Mouse (Mus musculus) duodenum, adult 2 months (tissue): Measurements from ENCODE around the gene Crk. TPM values are rescaled to one million over a fixed set of nuclear protein-coding genes. Genes with fewer than 3 reads are reported as not detected.

Experiments
- polyA plus RNA-seq: library from polyadenylated mRNA; depleted of rRNA; stranded (reverse); fragments of >200 nt; gene quantifications from 2 replicates; pipeline ENCODE4 v1.2.3, GENCODE M21; 2012; ENCODE audit warnings: low replicate concordance; rRNA removed

Crk gene
- 96.3 and 124 TPM in 2 replicates for polyA plus RNA-seq

GRCm38 (mm10) chr11:75678747-75679438, at the start of gene Crk:
Gene Crk, plus strand, starts transcription at chr11:75679259.

DNA sequence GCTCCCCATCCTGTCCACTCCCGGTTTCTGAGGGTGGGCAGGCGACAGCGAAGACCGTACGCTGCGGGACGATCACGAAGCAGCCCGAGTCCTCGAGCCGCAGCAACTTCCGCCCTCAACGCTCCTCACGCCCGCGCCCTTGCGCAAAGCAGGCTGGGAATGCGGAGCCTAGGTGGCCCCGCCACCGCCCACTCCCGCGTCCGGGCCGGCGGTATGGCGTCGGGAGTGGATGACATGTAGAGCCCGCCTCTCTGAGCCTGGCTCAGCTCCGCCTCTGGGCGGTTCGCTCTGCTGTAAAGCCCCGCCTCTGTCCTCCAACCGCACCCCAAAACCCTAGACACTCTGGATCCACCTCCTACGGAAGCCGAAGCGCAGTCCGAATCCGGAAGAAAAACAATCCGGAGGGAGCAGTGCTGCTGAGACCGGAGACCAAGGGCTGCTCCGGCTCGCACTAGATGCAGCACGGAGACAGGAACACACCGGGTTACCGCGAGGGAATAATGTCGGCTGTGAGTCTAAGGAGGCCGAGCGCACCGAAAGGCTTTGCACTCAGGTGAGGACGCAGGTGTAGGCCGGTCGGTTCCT, 48.3 kb upstream of the Crk start, which contains the start of gene Inpp5k:
Gene Inpp5k (plus strand): TSS at position 344 of the 585 bp plus-strand sequence.

DNA sequence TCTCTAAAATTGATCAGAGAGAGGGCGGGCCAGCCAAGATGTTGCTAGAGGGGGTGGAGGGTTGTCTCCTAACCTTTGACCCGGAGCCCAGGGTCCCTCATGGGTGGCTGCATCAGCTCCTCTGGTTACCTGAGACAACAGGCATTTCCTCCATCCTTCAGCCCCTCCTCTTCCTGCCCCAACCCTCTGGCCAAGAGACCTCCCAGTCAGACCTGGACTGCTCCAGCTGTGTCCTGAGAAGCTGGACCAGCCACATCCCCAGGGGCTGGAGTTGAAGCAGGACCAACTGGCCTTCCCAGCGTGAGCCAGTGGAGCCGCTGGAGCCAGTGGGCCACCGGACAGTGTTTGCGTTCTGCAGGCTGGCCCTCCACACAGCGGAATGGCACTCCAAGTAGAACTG, 28.7 kb upstream of the Crk start, which contains the start of gene Myo1c:
Gene Myo1c (plus strand): TSS at position 194 of the 400 bp plus-strand sequence.

DNA sequence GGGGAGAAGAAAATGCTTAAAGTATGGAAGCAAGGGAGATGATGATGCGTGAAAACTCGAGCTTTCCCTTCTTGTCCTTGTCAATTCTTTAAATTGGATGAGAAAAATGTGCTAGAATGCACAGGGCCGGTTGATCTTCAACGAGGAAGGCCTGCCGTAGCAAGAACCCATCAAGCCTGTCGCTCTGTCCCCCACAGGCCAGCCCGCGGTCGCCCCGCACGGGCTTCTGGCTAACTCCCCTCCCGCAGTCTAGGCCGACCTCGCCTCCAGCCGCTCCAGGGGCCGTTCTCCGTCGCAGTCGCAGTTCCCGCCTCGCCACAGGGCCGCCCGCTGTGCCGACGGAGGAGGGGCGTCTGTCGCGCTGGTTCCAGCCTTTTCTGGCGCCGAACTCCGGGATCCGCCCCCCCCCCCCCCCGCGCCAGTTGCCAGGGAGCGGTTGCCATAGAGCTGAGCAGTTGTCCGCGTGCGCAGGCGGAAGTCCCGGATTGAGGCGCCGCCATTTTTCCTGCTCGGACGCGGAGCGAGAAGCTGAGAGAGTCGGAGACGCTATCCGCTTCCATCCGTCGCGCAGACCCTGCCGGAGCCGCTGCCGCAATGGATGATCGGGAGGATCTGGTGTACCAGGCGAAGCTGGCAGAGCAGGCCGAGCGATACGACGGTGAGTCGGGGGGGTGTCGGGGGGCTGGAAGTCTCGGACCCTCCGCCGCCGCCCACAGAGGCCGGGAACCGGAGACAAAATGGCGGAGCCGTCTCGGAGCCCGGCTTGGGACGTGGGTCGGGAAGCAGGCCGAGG, 53.6 kb downstream of the Crk start, which contains the start of gene Ywhae:
Gene Ywhae (plus strand): TSS at position 436 of the 793 bp plus-strand sequence.

Other genes with a start within 250 kb of the Crk start
- gene Serpinf2, start 239.7 kb upstream of the Crk start, polyA plus RNA-seq, result 3.2 and 3.3 TPM in 2 replicates
- 13.6 and 13.8 TPM in 2 replicates for gene Wdr81, start 224.5 kb upstream of the Crk start, polyA plus RNA-seq
- 38.3 and 89.6 TPM in 2 replicates for gene Tlcd2, start 217.5 kb upstream of the Crk start, polyA plus RNA-seq
- 21.5 and 27.7 TPM in 2 replicates for gene Prpf8, start 192.4 kb upstream of the Crk start, polyA plus RNA-seq
- 11.0 and 15.7 TPM in 2 replicates for gene Rilp, start 169.2 kb upstream of the Crk start, polyA plus RNA-seq
- gene Scarf1, start 165.7 kb upstream of the Crk start, polyA plus RNA-seq, result 9.0 and 11.0 TPM in 2 replicates
- 163 and 552 TPM in 2 replicates for gene Slc43a2, start 147.6 kb upstream of the Crk start, polyA plus RNA-seq
- 143 and 194 TPM in 2 replicates for gene Pitpna, start 91.2 kb upstream of the Crk start, polyA plus RNA-seq
- 18.2 and 22.7 TPM in 2 replicates for gene Inpp5k, start 48.3 kb upstream of the Crk start, polyA plus RNA-seq
- 16.5 and 24.2 TPM in 2 replicates for gene Myo1c, start 28.8 kb upstream of the Crk start, polyA plus RNA-seq
- 34.1 and 37.6 TPM in 2 replicates for gene Ywhae, start 53.6 kb downstream of the Crk start, polyA plus RNA-seq
- 0.28 and 0.33 TPM in 2 replicates for gene Doc2b, start 116.8 kb downstream of the Crk start, polyA plus RNA-seq